Mouse (Mus musculus) liver, embryonic 14.5 days (tissue): ENCODE results near the gene Elp4.

Source experiments
- CTCF ChIP-seq: IDR thresholded peaks from 2 replicates; pipeline ENCODE4 v1.5.1; 2016; ENCODE audit warnings: antibody characterized with exemption, low read depth, control low read depth
- EP300 ChIP-seq: IDR thresholded peaks from 2 replicates; pipeline ENCODE4 v1.6.1; 2016; ENCODE audit warnings: antibody characterized with exemption, low read depth

DNA sequence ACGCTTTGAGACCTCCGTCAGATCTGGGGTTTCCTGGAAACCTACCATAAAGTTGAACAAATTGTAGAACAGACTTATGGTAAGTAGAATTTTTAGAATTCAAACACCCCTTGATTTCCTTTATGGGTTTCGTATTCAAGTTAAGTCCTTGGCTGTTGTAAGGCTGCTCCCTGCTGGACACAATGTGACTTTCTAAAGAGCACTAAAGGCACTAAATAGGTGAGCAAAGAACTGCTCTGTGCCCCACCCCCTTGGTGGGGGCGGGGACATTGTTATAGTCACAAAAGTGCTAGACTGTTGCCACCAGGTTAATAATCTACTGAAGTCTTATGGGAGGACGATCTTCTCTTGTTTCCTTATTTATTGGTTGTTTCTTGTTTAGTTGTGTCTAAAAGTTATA is 4.0 kb upstream of the Elp4 start:
- peak; percentile 38; the same call in 1 of the 2 replicates for TF ChIP-seq CTCF
- no peak for TF ChIP-seq EP300
